Mouse (Mus musculus): Measurements from ENCODE around the gene Ppm1b.
"Not testable (repeated sequence)": the region's sequence is repeated elsewhere in the genome, so short reads cannot be mapped to it uniquely, and the experiment has no call there.

The Ppm1b gene

DNA sequence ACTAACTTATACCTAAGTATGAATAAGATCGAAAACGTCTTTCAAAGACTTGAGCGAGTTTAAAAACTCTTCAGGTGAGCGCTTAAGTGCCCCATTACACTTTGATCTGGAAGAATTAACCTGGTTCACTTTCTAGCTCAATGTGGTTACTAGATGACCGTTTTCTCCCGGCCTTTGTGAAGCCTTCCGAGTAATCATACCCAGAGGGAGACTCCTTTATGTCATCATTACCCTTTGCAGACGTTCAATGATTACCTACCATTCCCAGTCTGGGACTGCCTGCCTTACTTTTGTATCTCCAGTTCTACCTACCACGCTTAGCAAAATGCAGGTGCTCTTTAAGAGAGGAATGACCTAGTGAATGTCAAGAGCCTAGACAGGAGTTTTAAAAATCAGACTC, at the start of gene Ppm1b:
Gene Ppm1b (plus strand): TSS at position 301 of the 400 bp plus-strand sequence.
- DNase-seq (ENCODE audit: low read depth) = no peak

DNA sequence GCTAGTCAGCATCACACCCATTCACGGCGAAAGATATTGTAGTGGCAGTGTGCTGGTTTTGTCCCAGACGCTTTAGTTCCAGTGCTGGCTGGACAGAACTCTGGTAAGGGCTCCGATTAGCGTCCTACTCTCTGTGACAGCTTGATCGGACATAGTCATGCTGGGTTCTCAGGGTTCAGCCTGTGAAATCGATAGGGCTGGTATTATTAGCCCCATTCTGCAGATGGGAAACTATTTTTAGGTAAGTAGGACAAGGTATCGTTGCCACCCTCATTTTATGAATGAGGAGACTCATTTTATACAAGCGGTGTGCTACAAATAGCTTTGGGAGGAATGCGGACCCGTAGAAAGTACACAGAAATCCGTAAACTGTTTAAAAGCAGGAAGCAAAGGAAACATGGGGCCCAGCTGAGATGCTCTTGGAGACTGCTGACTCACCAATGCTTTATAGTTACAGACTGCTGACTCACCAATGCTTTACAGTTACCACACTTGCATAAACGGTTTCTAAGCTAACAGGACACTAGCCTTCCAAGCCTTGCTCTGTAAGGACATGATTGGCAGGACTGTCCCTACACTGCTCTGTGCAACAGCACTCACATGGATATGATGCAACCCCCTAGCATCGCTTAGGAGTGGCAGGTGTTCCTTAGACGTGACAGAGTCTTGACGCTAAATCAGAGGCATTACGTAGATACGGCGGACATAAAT, 34.7 kb upstream of the Ppm1b start:
- DNase-seq (ENCODE audit: low read depth) = peak; percentile 71

- no peak for DNase-seq (ENCODE audit: low read depth)
Measured at GRCm38 (mm10) chr17:84924779-84925178, 31.8 kb upstream of the Ppm1b start.

GRCm38 (mm10) chr17:84926233-84926632, 30.3 kb upstream of the Ppm1b start:
- DNase-seq (ENCODE audit: low read depth) = peak; percentile 53

- no peak for DNase-seq (ENCODE audit: low read depth)
Measured at GRCm38 (mm10) chr17:84927580-84927979, 29.0 kb upstream of the Ppm1b start.

DNA sequence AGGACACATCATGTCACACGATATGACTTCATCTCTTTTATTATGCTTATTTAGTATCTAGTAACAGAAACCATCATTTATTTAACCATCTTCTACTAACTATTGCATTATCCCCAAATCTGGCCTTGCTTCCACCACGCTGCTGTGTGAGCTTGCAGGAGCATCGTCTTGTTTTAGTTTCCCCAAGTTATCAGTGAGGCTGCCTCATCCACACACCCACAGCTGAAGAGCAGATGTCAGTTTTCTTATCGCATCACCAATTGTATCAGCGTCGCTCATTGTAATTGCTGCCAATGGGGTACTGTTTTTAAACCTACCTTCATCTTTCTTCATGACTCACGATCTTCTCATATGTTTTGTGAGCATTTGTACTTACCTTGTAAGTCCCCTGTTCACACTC, 23.6 kb upstream of the Ppm1b start:
- DNase-seq (ENCODE audit: low read depth) = no peak

GRCm38 (mm10) chr17:84933968-84934367, 22.6 kb upstream of the Ppm1b start:
- no peak for DNase-seq (ENCODE audit: low read depth)

DNA sequence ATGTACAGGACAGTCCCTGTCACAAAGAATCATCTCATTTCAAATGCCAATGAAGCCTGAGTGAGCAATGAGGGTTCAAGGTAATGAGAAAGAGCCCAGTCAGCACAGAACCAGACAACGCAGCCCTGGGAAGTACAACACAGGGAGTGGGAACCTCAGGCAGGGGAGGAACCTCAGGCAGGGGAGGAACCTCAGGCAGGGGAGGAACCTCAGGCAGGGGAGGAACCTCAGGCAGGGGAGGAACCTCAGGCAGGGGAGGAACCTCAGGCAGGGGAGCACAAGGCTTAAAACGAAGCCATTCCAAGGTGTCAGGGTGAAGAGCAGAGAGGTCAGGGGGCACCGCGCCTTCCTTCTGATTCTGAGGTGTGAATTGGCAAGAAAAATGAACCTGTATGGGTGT, 20.9 kb upstream of the Ppm1b start:
- not testable (repeated sequence) for DNase-seq (ENCODE audit: low read depth)

- DNase-seq (ENCODE audit: low read depth) = no peak
Measured at GRCm38 (mm10) chr17:84936301-84936700, 20.2 kb upstream of the Ppm1b start.

DNA sequence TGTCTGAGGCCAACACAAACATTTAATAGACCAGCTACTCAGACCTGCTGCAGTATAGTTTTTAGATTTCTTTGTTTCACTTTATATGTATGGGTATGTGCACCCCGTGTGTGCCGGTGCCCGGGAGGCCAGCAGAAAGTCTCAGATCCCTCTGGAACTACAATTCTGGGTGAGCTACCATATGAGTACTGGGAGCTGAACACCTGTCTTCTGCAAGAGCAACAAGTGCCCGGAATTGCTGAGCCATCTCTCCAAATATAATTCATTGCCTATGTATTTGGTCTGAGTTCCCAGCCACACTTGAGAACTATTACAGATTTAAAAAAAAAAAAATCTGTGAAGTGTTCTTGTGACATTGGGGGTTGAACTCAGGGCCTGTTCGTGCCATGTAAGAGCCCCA, 19.7 kb upstream of the Ppm1b start:
- no peak for DNase-seq (ENCODE audit: low read depth)

GRCm38 (mm10) chr17:84937220-84937619, 19.3 kb upstream of the Ppm1b start:
- no peak for DNase-seq (ENCODE audit: low read depth)

- no peak for DNase-seq (ENCODE audit: low read depth)
Measured at GRCm38 (mm10) chr17:84938215-84938614, 18.3 kb upstream of the Ppm1b start.

DNA sequence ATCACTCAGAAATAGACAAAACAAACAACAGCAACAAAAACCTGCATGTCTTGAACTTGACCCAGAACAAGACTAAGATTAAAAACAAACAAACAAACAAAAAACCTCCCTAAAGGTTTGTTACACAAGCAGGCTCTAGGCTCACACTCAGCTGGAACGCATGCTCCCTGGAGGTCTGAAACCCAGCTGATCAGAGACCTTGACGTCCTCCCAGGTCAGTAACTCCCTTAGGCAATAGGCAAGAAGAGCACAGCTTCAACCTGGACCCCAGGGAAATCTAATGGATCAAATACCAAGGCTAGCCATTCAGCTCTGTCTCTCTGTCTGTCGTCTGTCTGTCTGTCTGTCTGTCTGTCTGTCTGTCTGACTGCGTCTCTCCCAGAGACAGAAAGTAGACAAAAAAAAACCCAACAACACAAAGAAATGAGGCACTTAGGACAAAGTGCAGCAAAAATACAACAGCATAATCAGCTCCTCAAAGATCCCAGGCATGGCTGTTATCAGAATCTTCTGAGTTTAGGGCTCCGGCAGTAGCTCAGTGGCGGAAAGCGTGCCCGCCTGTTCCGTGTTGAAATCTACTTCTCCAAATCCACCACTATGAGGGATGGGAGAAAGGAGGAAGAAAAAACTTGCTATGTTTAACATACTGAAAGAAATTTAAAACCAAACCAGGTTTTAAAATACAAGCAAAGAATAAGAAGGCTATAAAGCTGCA, 16.4 kb upstream of the Ppm1b start:
- no peak for DNase-seq (ENCODE audit: low read depth)

DNA sequence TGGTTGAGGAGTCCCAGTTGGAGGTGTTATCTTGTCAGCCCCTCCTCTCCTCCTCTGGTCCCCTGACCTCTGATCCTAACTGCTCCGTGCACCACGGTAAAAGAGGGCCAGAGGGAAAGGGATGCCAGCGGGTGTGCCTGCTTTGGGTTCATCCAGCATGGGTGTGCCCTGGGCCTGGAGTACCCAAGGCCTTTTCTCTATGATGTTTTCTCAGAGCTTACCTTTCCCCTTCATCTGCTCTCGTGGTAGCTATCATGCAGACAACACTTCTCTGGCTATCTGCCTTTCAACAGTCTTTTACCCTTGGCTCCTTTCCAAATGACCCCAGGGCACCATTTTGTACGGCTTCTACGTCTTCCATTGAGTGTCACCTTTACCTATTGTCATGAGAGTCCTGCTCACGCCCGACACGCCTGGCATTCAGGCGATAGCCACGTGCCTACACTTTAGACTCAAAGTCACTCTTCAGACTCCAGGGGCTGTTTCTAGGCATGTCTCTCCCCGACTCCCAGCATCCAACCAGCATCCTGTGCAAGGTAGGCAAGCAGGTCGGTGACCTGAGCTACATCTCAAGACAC, 15.2 kb upstream of the Ppm1b start:
- no peak for DNase-seq (ENCODE audit: low read depth)

DNA sequence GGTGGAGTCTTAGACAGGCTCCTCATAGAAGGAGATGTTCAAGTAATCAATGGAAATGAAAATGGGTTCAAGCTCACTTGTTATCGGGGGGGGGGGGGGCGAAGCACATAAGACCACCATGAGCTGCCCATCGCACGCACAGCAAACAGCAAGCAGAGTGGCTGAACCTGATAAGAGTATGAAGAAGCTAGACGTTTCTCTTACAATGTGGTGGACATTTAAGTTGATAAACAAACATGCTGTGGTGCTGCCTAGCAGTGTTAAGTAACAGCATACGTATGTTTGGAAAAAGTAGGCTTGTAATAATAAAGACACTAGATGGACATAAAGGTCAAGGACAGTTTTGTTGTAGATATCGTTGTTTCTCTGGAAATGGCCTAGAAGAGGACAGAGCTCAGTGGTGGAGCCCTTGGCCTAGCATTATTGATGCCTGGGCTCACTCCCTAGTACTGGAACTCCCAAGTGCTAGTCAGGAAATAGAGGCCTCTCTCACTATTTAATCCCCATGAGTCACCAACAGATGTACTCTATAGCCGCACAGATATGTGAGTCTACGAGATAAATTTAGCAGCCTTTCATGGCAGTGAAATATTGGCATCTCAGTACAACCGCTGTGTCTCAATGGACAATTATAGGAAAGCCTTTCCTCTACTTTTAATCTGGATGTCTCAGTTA, 14.0 kb upstream of the Ppm1b start:
- peak; percentile 68 for DNase-seq (ENCODE audit: low read depth)

DNA sequence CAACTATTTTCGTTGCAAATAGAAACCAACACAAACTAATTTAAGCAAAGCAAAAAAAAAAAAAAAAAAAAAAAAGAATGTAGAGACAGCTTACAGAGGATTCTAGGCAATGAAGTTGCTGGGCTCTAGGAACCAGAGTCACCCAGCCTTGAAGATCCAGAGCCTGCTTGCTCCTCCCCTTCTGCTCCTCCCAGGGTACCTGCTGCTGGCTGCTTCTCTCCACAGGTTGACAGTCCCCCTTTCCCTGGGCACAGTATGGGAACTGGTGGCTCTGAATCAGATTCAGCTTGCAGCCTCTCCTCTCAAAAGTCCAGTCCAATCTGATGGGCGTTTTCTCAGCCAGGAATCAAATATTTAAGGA, 13.5 kb upstream of the Ppm1b start:
- no peak for DNase-seq (ENCODE audit: low read depth)

DNA sequence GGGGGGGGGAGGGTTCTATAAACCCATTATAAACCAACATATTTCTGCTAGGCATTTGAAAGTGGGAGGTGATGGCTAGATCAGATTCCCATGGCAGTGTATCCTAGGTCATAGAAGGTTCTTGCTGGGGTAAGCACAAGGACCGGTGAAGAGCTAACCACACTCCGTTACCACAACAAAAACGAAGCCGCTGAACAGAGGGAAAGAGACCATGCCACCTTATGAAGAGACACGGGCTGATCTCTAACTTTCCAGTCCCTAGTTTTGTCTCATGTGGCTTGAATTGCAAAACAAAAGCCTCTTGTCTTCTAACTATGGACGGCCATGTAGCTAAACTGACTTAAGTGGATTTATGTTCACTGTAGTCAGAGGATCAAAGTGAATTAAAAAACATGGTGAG, 12.2 kb upstream of the Ppm1b start:
- DNase-seq (ENCODE audit: low read depth) = no peak

GRCm38 (mm10) chr17:84952521-84952920, 4.0 kb upstream of the Ppm1b start:
- no peak for DNase-seq (ENCODE audit: low read depth)

DNA sequence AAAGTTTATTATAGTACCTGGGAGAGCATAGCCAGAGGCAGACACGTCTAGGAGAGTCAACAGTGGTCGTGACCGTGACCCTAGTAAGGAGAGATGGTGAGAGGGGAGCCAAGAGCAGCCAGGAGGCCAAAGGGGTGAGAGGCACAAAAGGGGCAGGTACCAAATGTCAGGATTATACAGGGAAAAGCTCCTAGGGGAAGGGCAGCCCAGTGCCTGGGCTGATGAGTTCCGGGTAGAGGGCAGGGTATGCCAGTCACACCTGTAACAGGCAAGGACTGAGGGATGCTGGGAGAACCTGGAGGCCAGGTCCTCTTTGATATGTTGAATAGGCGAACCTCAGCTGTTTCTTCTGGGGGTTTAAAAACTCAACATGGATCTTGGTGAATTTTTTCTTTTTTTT, 2.8 kb upstream of the Ppm1b start:
- no peak for DNase-seq (ENCODE audit: low read depth)

DNA sequence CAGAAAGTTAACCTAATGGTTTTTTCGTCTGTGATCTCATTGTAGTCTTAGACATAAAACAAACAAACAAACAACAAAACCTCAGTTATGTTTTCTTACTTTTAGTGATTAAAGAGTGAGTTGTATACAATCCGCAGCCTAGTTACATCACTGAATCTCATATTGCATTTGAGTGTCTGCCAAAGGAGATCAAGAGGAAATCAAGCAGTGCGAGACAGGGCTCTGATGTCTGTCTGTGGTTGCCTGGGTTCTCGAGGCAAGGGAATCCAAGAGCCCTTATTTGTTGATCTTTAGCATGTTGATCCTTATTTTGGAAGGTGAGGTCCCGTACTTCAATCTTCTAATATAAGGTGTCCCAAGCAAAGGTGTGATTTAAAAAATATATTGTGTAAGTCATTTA, 1.7 kb upstream of the Ppm1b start:
- no peak for DNase-seq (ENCODE audit: low read depth)

- DNase-seq (ENCODE audit: low read depth) = peak; percentile 96
Measured at GRCm38 (mm10) chr17:84956931-84957486, 468 bp downstream of the Ppm1b start.

DNA sequence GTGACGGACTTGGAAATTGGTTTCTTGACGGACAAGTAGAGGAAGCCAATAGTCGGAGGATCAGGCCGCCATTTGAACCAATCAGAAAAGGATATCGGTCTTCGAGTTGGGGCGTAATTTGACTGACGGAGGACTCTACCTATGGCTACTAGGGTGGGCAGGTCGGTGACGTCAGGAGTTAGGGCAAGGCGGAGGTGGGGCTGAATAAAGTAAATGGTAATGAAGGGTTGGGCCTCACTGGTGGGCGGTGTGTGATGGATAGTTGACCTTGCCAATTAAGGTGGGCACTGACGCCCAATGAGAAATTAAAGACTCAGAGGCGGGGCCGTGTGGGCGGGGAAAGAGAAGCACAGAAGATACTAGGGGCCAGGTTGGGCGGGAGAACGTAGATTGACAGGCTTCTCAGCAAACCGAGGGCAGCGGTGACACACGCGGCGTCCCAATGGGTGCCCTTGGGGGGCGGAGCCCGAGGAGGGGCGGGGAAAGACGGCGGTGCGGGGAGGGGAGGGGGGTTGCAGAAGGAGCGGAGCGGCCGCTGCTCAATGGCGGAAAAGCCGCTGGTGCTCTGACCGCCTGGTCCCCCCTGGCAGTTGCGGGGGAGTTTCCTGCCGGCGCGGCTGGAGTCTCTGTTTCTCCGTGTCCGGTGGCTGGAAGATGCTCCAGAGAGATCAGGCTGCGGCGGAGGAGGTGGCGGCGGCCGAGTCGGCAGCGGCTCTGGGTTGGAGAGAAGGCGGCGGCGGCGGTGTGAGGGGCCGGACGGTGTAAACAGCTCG, 1.1 kb downstream of the Ppm1b start:
- DNase-seq (ENCODE audit: low read depth) = peak; percentile 99

Data from 416B (cell line).